Comparison of ENCODE assay signal across 9 mouse cellular contexts in the genomic region with DNA sequence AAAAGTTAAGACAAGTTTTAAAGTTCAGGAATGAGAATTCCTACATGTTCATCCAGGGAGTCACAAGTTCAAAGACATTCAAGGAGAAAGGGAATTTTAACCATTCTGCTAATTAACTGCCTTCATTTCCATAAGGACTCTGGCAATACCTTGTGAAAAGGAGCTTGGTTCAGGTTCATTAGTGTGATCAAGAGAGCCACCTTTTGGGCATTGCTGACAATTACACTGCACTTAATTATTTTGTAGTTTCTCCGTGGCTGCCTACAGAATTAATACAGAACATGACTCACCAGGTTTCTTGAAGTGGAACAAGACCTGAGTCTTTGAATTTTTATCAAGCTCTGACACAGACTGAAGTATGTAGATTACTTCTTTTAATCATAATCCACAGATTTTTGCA. TPM values are rescaled to one million over a fixed set of nuclear protein-coding genes. Genes with fewer than 3 reads are reported as not detected.
DNase-seq lines count a peak whose midpoint lies in the region; ATAC-seq and TF ChIP-seq lines count a peak whose summit lies in the region.
"Had no signal": no experiment of that assay in that cellular context is flagged by ENCODE, and none has a peak within 500 bp of the region (broad histone marks: within the 10 kb centered on the region; RNA-seq: fewer than 3 reads in every experiment).

No protein-coding gene starts in this region.

- H3K27me3 ChIP-seq in heart, adult 2 months (ENCODE audit: control insufficient read depth, insufficient read depth, low read length) = no peaks in the 10 kb centered on the region
- H3K27me3 ChIP-seq in heart, embryonic 11.5 days (ENCODE audit: control insufficient read depth, insufficient read depth, low read length) = no peaks in the 10 kb centered on the region
- H3K27me3 ChIP-seq in neural tube, embryonic 11.5 days (ENCODE audit: control insufficient read depth, insufficient read depth, low read length) = no peaks in the 10 kb centered on the region
- H3K27me3 ChIP-seq in forebrain, embryonic 16.5 days (replicated peaks; ENCODE audit: control insufficient read depth, insufficient read depth, low read length) = no peaks in the 10 kb centered on the region
- no peaks in the 10 kb centered on the region for H3K27me3 ChIP-seq in thymus, adult 2 months (ENCODE audit: control insufficient read depth, insufficient read depth, low read length)
- H3K27me3 ChIP-seq: liver, embryonic 15.5 days had no signal

- no peak overlapping the region for H3K4me2 ChIP-seq in heart, embryonic 11.5 days
- H3K4me2 ChIP-seq in neural tube, embryonic 11.5 days (ENCODE audit: low read depth) = no peak overlapping the region
- H3K4me2 ChIP-seq in forebrain, embryonic 16.5 days (ENCODE audit: low read length) = no peak overlapping the region
- H3K4me2 ChIP-seq: liver, embryonic 15.5 days had no signal

- DNase-seq in heart, adult 2 months = no peak
- DNase-seq in neural tube, embryonic 11.5 days (ENCODE audit: low spot score) = no peak
- no peak for DNase-seq in neural tube, embryonic 10.5 days (ENCODE audit: extremely low spot score, low spot score)
- DNase-seq in retina, postnatal 7 days (ENCODE audit: low read depth, low spot score) = peak; percentile 16
- DNase-seq in adrenal gland, postnatal 14 days = no peak
- no peak for DNase-seq in thymus, adult 2 months

- no peak for TF ChIP-seq EP300 in heart, adult 2 months (IDR thresholded peaks at IDR 0.05; ENCODE audit: insufficient read depth, low read depth, low read length)

- no peak for TF ChIP-seq POLR2A in heart, adult 2 months (IDR thresholded peaks at IDR 0.05; ENCODE audit: insufficient read depth, low read depth, low read length)
- TF ChIP-seq POLR2A in thymus, adult 2 months (IDR thresholded peaks at IDR 0.05; ENCODE audit: control insufficient read depth, extremely low read depth, insufficient read depth, low read length, poor library complexity) = no peak

- no peak overlapping the region for H3K27ac ChIP-seq in heart, adult 2 months
- no peak overlapping the region for H3K27ac ChIP-seq in heart, embryonic 11.5 days (ENCODE audit: low read depth, low read length)
- no peak overlapping the region for H3K27ac ChIP-seq in neural tube, embryonic 11.5 days (ENCODE audit: low read depth, low read length)
- H3K27ac ChIP-seq in forebrain, embryonic 16.5 days (ENCODE audit: low read length) = no peak overlapping the region
- H3K27ac ChIP-seq in thymus, adult 2 months (ENCODE audit: control insufficient read depth, insufficient read depth, low read length) = no peak overlapping the region
- H3K27ac ChIP-seq: liver, embryonic 15.5 days had no signal

- intact Hi-C loops in heart, adult 2 months (cut with DNase I) = loop anchor here (2.0 kb wide), 1 partner anchor 300 kb away; no protein-coding TSS in a partner anchor

- no peaks in the 10 kb centered on the region for H3K4me1 ChIP-seq in heart, adult 2 months (ENCODE audit: control insufficient read depth, insufficient read depth, low read length)
- no peaks in the 10 kb centered on the region for H3K4me1 ChIP-seq in heart, embryonic 11.5 days (ENCODE audit: control insufficient read depth, insufficient read depth, low read length)
- H3K4me1 ChIP-seq in neural tube, embryonic 11.5 days (ENCODE audit: control insufficient read depth, insufficient read depth, low read length) = no peaks in the 10 kb centered on the region
- H3K4me1 ChIP-seq in forebrain, embryonic 16.5 days (replicated peaks; ENCODE audit: control insufficient read depth, insufficient read depth, low read length) = no peaks in the 10 kb centered on the region
- no peaks in the 10 kb centered on the region for H3K4me1 ChIP-seq in thymus, adult 2 months (replicated peaks; ENCODE audit: control insufficient read depth, insufficient read depth, low read length)
- H3K4me1 ChIP-seq: liver, embryonic 15.5 days had no signal

- H3K9me3 ChIP-seq in heart, embryonic 11.5 days (replicated peaks; ENCODE audit: control insufficient read depth, low read length) = no peaks in the 10 kb centered on the region
- H3K9me3 ChIP-seq in neural tube, embryonic 11.5 days (ENCODE audit: control insufficient read depth, low read length) = no peaks in the 10 kb centered on the region
- H3K9me3 ChIP-seq in forebrain, embryonic 16.5 days (ENCODE audit: control insufficient read depth, low read length) = no peaks in the 10 kb centered on the region
- H3K9me3 ChIP-seq: liver, embryonic 15.5 days had no signal

- no peak overlapping the region for H3K4me3 ChIP-seq in heart, adult 2 months
- H3K4me3 ChIP-seq in heart, embryonic 11.5 days (ENCODE audit: low read depth, low read length) = no peak overlapping the region
- no peak overlapping the region for H3K4me3 ChIP-seq in neural tube, embryonic 11.5 days (ENCODE audit: low read depth, low read length)
- H3K4me3 ChIP-seq in forebrain, embryonic 16.5 days (replicated peaks; ENCODE audit: low read length) = no peak overlapping the region
- H3K4me3 ChIP-seq in thymus, adult 2 months (ENCODE audit: control insufficient read depth, insufficient read depth, low read length) = no peak overlapping the region
- H3K4me3 ChIP-seq: liver, embryonic 15.5 days had no signal

- H3K36me3 ChIP-seq in heart, adult 2 months (ENCODE audit: control insufficient read depth, insufficient read depth, low read length) = no peaks in the 10 kb centered on the region
- no peaks in the 10 kb centered on the region for H3K36me3 ChIP-seq in heart, embryonic 11.5 days (ENCODE audit: control insufficient read depth, insufficient read depth, low read length)
- no peaks in the 10 kb centered on the region for H3K36me3 ChIP-seq in neural tube, embryonic 11.5 days (ENCODE audit: control insufficient read depth, insufficient read depth, low read length)
- no peaks in the 10 kb centered on the region for H3K36me3 ChIP-seq in forebrain, embryonic 16.5 days (ENCODE audit: control insufficient read depth, insufficient read depth)
- H3K36me3 ChIP-seq in thymus, adult 2 months (ENCODE audit: control insufficient read depth, insufficient read depth, low read length) = no peaks in the 10 kb centered on the region
- H3K36me3 ChIP-seq: liver, embryonic 15.5 days had no signal

- no peak for ATAC-seq in heart, embryonic 11.5 days (replicated peaks; ENCODE audit: insufficient number of reproducible peaks, low FRiP score, low TSS enrichment)
- ATAC-seq in neural tube, embryonic 11.5 days (ENCODE audit: insufficient read depth, low FRiP score, low TSS enrichment) = peak; percentile 52; the same call in 1 of the 2 replicates
- peak; percentile 72; the same call in 1 of the 2 replicates for ATAC-seq in forebrain, embryonic 16.5 days

- no peak overlapping the region for H3K9ac ChIP-seq in heart, adult 2 months (ENCODE audit: low read depth, low read length)
- H3K9ac ChIP-seq in heart, embryonic 11.5 days (ENCODE audit: low read depth, low read length) = no peak overlapping the region
- no peak overlapping the region for H3K9ac ChIP-seq in neural tube, embryonic 11.5 days (ENCODE audit: low read length)
- H3K9ac ChIP-seq in forebrain, embryonic 16.5 days (replicated peaks; ENCODE audit: low read depth, low read length) = no peak overlapping the region
- H3K9ac ChIP-seq: liver, embryonic 15.5 days had no signal

- no peaks in the 10 kb centered on the region for H3K79me2 ChIP-seq in heart, adult 2 months (replicated peaks; ENCODE audit: control insufficient read depth, insufficient read depth, low read length)

- 6% methylated on average over 1 of the region's 1 CpGs for WGBS in heart, adult 2 months
- WGBS in heart, embryonic 11.5 days (ENCODE audit: insufficient replicate concordance) = 7% methylated on average over 1 of the region's 1 CpGs
- 10% methylated on average over 1 of the region's 1 CpGs for WGBS in neural tube, embryonic 11.5 days
- WGBS in forebrain, embryonic 16.5 days = 0% methylated on average over 1 of the region's 1 CpGs
- WGBS in thymus, adult 2 months = 10% methylated on average over 1 of the region's 1 CpGs

- TF ChIP-seq CTCF in heart, adult 2 months (IDR thresholded peaks at IDR 0.05) = peak; percentile 67
- TF ChIP-seq CTCF in thymus, adult 2 months (IDR thresholded peaks at IDR 0.05; ENCODE audit: borderline replicate concordance, control insufficient read depth, extremely low read depth, insufficient read depth, low read length, poor library complexity) = no peak

RNA-seq across cellular contexts. Expression of a gene that starts 52.4 kb away (rescaled TPM):
- total RNA-seq in heart, adult 2 months (2021) = under 1 TPM; 0.36 to 0.39 TPM
- polyA plus RNA-seq in heart, adult 2 months (2012; rRNA removed) = 1.2 and 1.7 TPM in 2 replicates
- 0.10 and 0.20 TPM in 2 replicates for polyA plus RNA-seq in heart, embryonic 11.5 days (2014; fragmentation: Nextera tagmentation; extraction: Ambion mirVana)
- polyA plus RNA-seq in neural tube, embryonic 11.5 days (2014; fragmentation: Nextera tagmentation; extraction: Ambion mirVana) = 0.32 and 0.40 TPM in 2 replicates
- 0.80 and 0.86 TPM in 2 replicates for polyA plus RNA-seq in forebrain, embryonic 16.5 days (2015; fragmentation: Nextera tagmentation; extraction: Ambion mirVana)
- 20.5 and 28.8 TPM in 2 replicates for total RNA-seq in adrenal gland, postnatal 14 days (2021)
- polyA plus RNA-seq in thymus, adult 2 months (2012; rRNA removed) = 0.54 and 0.97 TPM in 2 replicates
- polyA plus RNA-seq: liver, embryonic 15.5 days had no signal
